Mouse (Mus musculus): Measurements from ENCODE around the gene Ccdc190. TPM values are rescaled to one million over a fixed set of nuclear protein-coding genes. Genes with fewer than 3 reads are reported as not detected.

Gene Ccdc190
- polyA plus RNA-seq, 1 experiment from 2014 or later: not detected

DNA sequence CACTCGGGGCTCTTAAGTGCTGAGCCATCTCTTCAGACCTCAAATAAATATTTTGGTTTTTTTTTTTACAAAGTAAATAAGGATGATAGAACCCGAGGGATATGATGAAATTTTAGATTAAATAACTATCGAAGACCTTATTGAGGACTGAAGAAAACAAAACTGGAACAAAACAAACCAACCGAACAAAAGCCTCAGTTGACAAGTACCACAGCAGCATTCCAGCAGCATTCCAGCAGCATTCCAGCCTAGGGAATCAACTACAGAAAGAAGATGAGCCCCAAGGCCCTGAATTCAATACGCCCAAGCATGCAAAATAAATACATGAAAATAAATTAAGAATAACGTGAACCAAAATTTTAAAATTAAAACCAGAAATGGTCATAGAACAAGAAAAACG lies 21.5 kb downstream of the Ccdc190 start:
- no peaks in the 10 kb centered on the region for H3K4me1 ChIP-seq (ENCODE audit: insufficient read depth, low read length)
- peaks cover 2% of the 10 kb centered on the region; the same call in 1 of the 2 replicates for H3K9me3 ChIP-seq (ENCODE audit: low read length)
- H3K36me3 ChIP-seq (ENCODE audit: insufficient read depth, low read length): peaks cover 23% of the 10 kb centered on the region; the same call in 1 of the 2 replicates
- no peak for ATAC-seq (ENCODE audit: low FRiP score, low TSS enrichment)
- 78% methylated on average over 7 of the region's 7 CpGs for WGBS
- no peak overlapping the region for H3K4me2 ChIP-seq (replicated peaks; ENCODE audit: low read depth, low read length)
- H3K27ac ChIP-seq (ENCODE audit: low read length): no peak overlapping the region
- H3K27me3 ChIP-seq (ENCODE audit: insufficient read depth, low read length): no peaks in the 10 kb centered on the region
- H3K4me3 ChIP-seq (ENCODE audit: low read length): no peak overlapping the region
- H3K9ac ChIP-seq (replicated peaks; ENCODE audit: low read length): no peak overlapping the region

GRCm38 (mm10) chr1:169950651-169951050 lies 22.2 kb downstream of the Ccdc190 start:
- Histone ChIP-seq H3K9me3 (ENCODE audit: low read length) (no peaks in the 10 kb centered on the region), H3K9ac (replicated peaks; ENCODE audit: low read length) (no peak overlapping the region), H3K27ac (ENCODE audit: low read length) (no peak overlapping the region), H3K36me3 (ENCODE audit: insufficient read depth, low read length) (peaks cover 25% of the 10 kb centered on the region), H3K4me1 (ENCODE audit: insufficient read depth, low read length) (no peaks in the 10 kb centered on the region), H3K4me2 (replicated peaks; ENCODE audit: low read depth, low read length) (no peak overlapping the region), H3K4me3 (ENCODE audit: low read length) (no peak overlapping the region), H3K27me3 (ENCODE audit: insufficient read depth, low read length) (no peaks in the 10 kb centered on the region)
- no peak for ATAC-seq (ENCODE audit: low FRiP score, low TSS enrichment)
- WGBS: 92% methylated on average over 4 of the region's 4 CpGs

- H3K27ac ChIP-seq (ENCODE audit: low read length): no peak overlapping the region
- no peak overlapping the region for H3K9ac ChIP-seq (replicated peaks; ENCODE audit: low read length)
- no peak for ATAC-seq (ENCODE audit: low FRiP score, low TSS enrichment)
- peaks cover 25% of the 10 kb centered on the region for H3K36me3 ChIP-seq (ENCODE audit: insufficient read depth, low read length)
- no peak overlapping the region for H3K4me3 ChIP-seq (ENCODE audit: low read length)
- H3K9me3 ChIP-seq (ENCODE audit: low read length): no peaks in the 10 kb centered on the region
- H3K4me1 ChIP-seq (ENCODE audit: insufficient read depth, low read length): no peaks in the 10 kb centered on the region
- 89% methylated on average over 6 of the region's 6 CpGs for WGBS
- no peak overlapping the region for H3K4me2 ChIP-seq (replicated peaks; ENCODE audit: low read depth, low read length)
- no peaks in the 10 kb centered on the region for H3K27me3 ChIP-seq (ENCODE audit: insufficient read depth, low read length)
Measured at GRCm38 (mm10) chr1:169951561-169951960, 23.1 kb downstream of the Ccdc190 start.

GRCm38 (mm10) chr1:169952636-169953035 lies 24.2 kb downstream of the Ccdc190 start:
- WGBS: 94% methylated on average over 10 of the region's 10 CpGs
- Histone ChIP-seq H3K9ac (replicated peaks; ENCODE audit: low read length) (no peak overlapping the region), H3K27ac (ENCODE audit: low read length) (no peak overlapping the region), H3K4me3 (ENCODE audit: low read length) (no peak overlapping the region), H3K9me3 (ENCODE audit: low read length) (no peaks in the 10 kb centered on the region), H3K36me3 (ENCODE audit: insufficient read depth, low read length) (peaks cover 27% of the 10 kb centered on the region), H3K4me2 (replicated peaks; ENCODE audit: low read depth, low read length) (no peak overlapping the region), H3K4me1 (ENCODE audit: insufficient read depth, low read length) (no peaks in the 10 kb centered on the region), H3K27me3 (ENCODE audit: insufficient read depth, low read length) (no peaks in the 10 kb centered on the region)
- ATAC-seq (ENCODE audit: low FRiP score, low TSS enrichment): no peak

GRCm38 (mm10) chr1:169953106-169953505 lies 24.7 kb downstream of the Ccdc190 start:
- ATAC-seq (ENCODE audit: low FRiP score, low TSS enrichment): no peak

DNA sequence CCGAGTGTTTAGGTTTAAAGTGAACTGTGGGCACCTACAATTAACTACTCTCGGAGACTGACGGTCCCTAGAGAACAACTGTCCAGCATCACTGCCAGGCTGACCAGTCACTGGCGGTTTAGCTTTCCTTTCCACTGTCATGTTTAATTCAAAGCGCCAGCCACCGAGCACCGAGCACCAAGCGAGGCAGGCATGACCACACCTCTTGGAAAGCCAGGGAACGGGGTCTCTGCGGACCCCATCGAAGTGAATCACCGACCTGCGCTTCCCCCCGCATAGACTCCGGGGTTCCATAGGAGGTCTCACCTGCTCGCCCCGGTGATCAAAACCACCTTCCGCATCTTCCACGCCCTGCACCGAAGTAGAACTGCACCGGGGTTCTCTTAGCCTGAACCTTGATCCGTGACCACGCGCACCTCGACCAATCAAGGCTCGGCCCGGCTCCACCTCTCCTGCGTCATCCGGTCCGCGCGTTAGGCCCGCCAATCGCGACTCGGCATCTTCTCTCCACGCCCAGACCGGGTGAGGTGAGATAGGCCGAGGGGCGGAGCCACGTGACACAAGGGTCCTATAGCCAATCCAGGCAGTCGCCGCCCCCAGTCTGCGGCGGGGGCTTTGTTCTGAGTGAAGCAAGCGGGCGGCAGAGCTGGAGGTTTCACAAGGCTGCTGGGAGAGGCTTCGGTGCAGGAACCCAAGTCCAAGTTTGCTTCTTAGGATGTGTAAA lies 40.5 kb downstream of the Ccdc190 start, which contains the start of gene Hsd17b7:
Hsd17b7 (minus strand) TSS at position 450 of the 724 bp plus-strand sequence.
- under 1% methylated on average over 48 of the region's 48 CpGs for WGBS
- H3K4me2 ChIP-seq (replicated peaks; ENCODE audit: low read depth, low read length): peak within 1 kb of the TSS; percentile 86
- H3K36me3 ChIP-seq (ENCODE audit: insufficient read depth, low read length): peaks cover 22% of the 10 kb centered on the region
- peak within 1 kb of the TSS; percentile 80 for H3K4me3 ChIP-seq (ENCODE audit: low read length)
- H3K27ac ChIP-seq (ENCODE audit: low read length): peak within 1 kb of the TSS; percentile 88
- peak within 1 kb of the TSS; percentile 76 for H3K9ac ChIP-seq (replicated peaks; ENCODE audit: low read length)
- no peaks in the 10 kb centered on the region for H3K27me3 ChIP-seq (ENCODE audit: insufficient read depth, low read length)
- no peaks in the 10 kb centered on the region for H3K9me3 ChIP-seq (ENCODE audit: low read length)
- ATAC-seq (ENCODE audit: low FRiP score, low TSS enrichment): peak; percentile 100
- H3K4me1 ChIP-seq (ENCODE audit: insufficient read depth, low read length): peaks cover 14% of the 10 kb centered on the region

More at GRCm38 (mm10) chr1:169953106-169953505, 24.7 kb downstream of the Ccdc190 start:
- Histone ChIP-seq H3K36me3 (ENCODE audit: insufficient read depth, low read length) (peaks cover 29% of the 10 kb centered on the region), H3K9ac (replicated peaks; ENCODE audit: low read length) (no peak overlapping the region), H3K27ac (ENCODE audit: low read length) (no peak overlapping the region), H3K4me2 (replicated peaks; ENCODE audit: low read depth, low read length) (no peak overlapping the region), H3K4me1 (ENCODE audit: insufficient read depth, low read length) (no peaks in the 10 kb centered on the region), H3K4me3 (ENCODE audit: low read length) (no peak overlapping the region), H3K9me3 (ENCODE audit: low read length) (no peaks in the 10 kb centered on the region), H3K27me3 (ENCODE audit: insufficient read depth, low read length) (no peaks in the 10 kb centered on the region)
- 93% methylated on average over 10 of the region's 10 CpGs for WGBS

- Histone ChIP-seq H3K9me3 (ENCODE audit: low read length) (no peaks in the 10 kb centered on the region), H3K9ac (replicated peaks; ENCODE audit: low read length) (peak overlapping the region; percentile 63), H3K27ac (ENCODE audit: low read length) (peak overlapping the region; percentile 88), H3K36me3 (ENCODE audit: insufficient read depth, low read length) (peaks cover 18% of the 10 kb centered on the region; the same call in 1 of the 2 replicates), H3K4me3 (ENCODE audit: low read length) (peak overlapping the region; percentile 80), H3K4me1 (ENCODE audit: insufficient read depth, low read length) (peaks cover 14% of the 10 kb centered on the region), H3K27me3 (ENCODE audit: insufficient read depth, low read length) (no peaks in the 10 kb centered on the region), H3K4me2 (replicated peaks; ENCODE audit: low read depth, low read length) (peak overlapping the region; percentile 86)
- WGBS: under 1% methylated on average over 6 of the region's 9 CpGs
- peak; percentile 50 for ATAC-seq (ENCODE audit: low FRiP score, low TSS enrichment)
Measured at GRCm38 (mm10) chr1:169969516-169969886, 41.1 kb downstream of the Ccdc190 start.

DNA sequence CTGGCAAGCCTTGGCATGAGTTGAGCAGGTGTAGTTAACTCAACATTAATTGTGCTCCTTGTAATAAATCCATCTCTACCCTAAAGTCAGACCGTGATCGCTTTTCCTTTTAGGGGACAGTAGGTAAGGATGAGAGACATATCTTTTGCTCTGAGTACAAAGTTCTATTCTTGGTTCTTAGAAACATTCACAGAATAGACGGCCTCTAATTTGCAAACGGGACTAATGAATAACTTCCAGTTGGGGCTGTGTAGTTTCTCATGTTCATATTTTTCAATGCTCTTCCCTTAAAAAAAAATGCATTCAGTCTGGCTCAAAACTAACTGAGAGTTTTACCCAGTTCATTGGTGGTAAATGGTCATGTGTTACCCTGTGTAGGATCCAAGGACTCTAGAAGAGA lies 42.5 kb downstream of the Ccdc190 start:
- Histone ChIP-seq H3K9ac (replicated peaks; ENCODE audit: low read length) (no peak overlapping the region), H3K4me3 (ENCODE audit: low read length) (no peak overlapping the region), H3K4me1 (ENCODE audit: insufficient read depth, low read length) (peaks cover 14% of the 10 kb centered on the region), H3K4me2 (replicated peaks; ENCODE audit: low read depth, low read length) (no peak overlapping the region), H3K27ac (ENCODE audit: low read length) (no peak overlapping the region), H3K36me3 (ENCODE audit: insufficient read depth, low read length) (0 out of 2 replicates have a peak, but pooled peaks cover 7% of the 10 kb centered on the region), H3K9me3 (ENCODE audit: low read length) (no peaks in the 10 kb centered on the region), H3K27me3 (ENCODE audit: insufficient read depth, low read length) (no peaks in the 10 kb centered on the region)
- no peak for ATAC-seq (ENCODE audit: low FRiP score, low TSS enrichment)
- 86% methylated on average over 4 of the region's 4 CpGs for WGBS

DNA sequence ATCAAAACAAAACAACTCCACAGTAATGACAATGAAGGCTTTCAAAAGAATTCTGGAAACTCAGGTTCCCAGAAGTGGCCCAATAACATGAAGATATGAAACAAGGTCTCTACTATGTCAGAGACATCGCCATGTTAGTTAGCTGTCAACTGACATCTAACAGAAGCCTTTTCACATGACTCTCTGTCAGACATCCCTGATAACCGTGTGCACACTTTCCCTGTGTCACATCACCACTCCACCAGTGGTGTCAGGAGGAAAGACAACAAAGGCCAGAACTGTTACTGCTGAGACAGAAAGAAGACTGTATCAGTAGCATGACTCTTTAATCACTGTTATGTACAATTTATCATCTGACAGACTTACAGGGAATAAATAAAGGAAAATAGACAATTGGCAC lies 43.5 kb downstream of the Ccdc190 start:
- Histone ChIP-seq H3K9ac (replicated peaks; ENCODE audit: low read length) (no peak overlapping the region), H3K4me2 (replicated peaks; ENCODE audit: low read depth, low read length) (no peak overlapping the region), H3K4me3 (ENCODE audit: low read length) (no peak overlapping the region), H3K27me3 (ENCODE audit: insufficient read depth, low read length) (no peaks in the 10 kb centered on the region), H3K27ac (ENCODE audit: low read length) (no peak overlapping the region), H3K4me1 (ENCODE audit: insufficient read depth, low read length) (peaks cover 14% of the 10 kb centered on the region), H3K9me3 (ENCODE audit: low read length) (no peaks in the 10 kb centered on the region), H3K36me3 (ENCODE audit: insufficient read depth, low read length) (0 out of 2 replicates have a peak, but pooled peaks cover 1% of the 10 kb centered on the region)
- 84% methylated on average over 2 of the region's 2 CpGs for WGBS
- ATAC-seq (ENCODE audit: low FRiP score, low TSS enrichment): no peak

DNA sequence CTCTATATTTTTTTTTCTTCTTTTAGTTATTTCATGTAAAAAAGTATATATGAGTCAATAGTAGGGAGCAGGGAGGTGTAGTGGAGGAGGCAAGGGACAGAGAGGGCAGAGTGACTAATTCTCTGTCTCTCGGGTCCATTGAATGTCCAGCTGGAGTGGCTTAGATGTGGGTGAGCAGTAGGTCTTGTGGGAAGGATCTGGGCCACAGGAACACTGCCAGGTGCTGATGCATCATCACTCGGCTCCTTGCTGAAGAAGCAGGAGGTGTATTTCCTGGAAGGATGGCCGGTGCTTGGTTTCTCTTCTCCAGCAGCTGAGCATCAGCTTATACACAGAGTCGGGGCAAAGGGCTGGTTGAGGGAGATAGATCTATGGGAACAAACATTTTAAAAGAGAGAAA lies 49.2 kb downstream of the Ccdc190 start:
- ATAC-seq (ENCODE audit: low FRiP score, low TSS enrichment): no peak
- no peak overlapping the region for H3K4me2 ChIP-seq (replicated peaks; ENCODE audit: low read depth, low read length)

More for the DNA sequence above, 49.2 kb downstream of the Ccdc190 start:
- H3K27ac ChIP-seq (ENCODE audit: low read length): no peak overlapping the region
- H3K27me3 ChIP-seq (ENCODE audit: insufficient read depth, low read length): no peaks in the 10 kb centered on the region
- H3K9ac ChIP-seq (replicated peaks; ENCODE audit: low read length): no peak overlapping the region
- 81% methylated on average over 4 of the region's 4 CpGs for WGBS
- no peak overlapping the region for H3K4me3 ChIP-seq (ENCODE audit: low read length)
- no peaks in the 10 kb centered on the region for H3K9me3 ChIP-seq (ENCODE audit: low read length)
- no peaks in the 10 kb centered on the region for H3K36me3 ChIP-seq (ENCODE audit: insufficient read depth, low read length)
- H3K4me1 ChIP-seq (ENCODE audit: insufficient read depth, low read length): no peaks in the 10 kb centered on the region

Data from kidney, embryonic 16.5 days (tissue).